Mouse (Mus musculus) midbrain, postnatal 0 days (tissue): Measurements from ENCODE around the gene Adamts10. TPM values are rescaled to one million over a fixed set of nuclear protein-coding genes. Genes with fewer than 3 reads are reported as not detected.

Experiments used
- ATAC-seq: fragments of 200-750 bp; cut with Nextera tagmentation; 2 replicates; pipeline ENCODE4 v1.8.0; 2017; ENCODE audit warnings: moderate number of reproducible peaks, mild to moderate bottlenecking, moderate TSS enrichment, moderate library complexity; ENCODE audit not compliant: low FRiP score
- DNase-seq: peaks from one replicate; pipeline ENCODE4 v3.0.0-alpha.2; 2015; ENCODE audit warnings: low spot score
- H3K27ac ChIP-seq: fragments of 300-500 bp; sonication (generic); 2 replicates; pipeline ENCODE4 v1.5.1; 2014; ENCODE audit warnings: low read depth, mild to moderate bottlenecking, low read length, mixed read lengths
- H3K27me3 ChIP-seq: fragments of 300-500 bp; sonication (generic); 2 replicates; pipeline ENCODE4 v1.6.1; 2014; ENCODE audit warnings: low read length, control low read depth, mixed read lengths; ENCODE audit not compliant: insufficient read depth
- H3K36me3 ChIP-seq: fragments of 300-500 bp; sonication (generic); 2 replicates; pipeline ENCODE4 v1.6.1; 2014; ENCODE audit warnings: low read length, control low read depth, mixed read lengths; ENCODE audit not compliant: insufficient read depth
- H3K4me1 ChIP-seq: fragments of 300-500 bp; sonication (generic); 2 replicates; pipeline ENCODE4 v1.6.1; 2014; ENCODE audit warnings: mild to moderate bottlenecking, control low read depth, antibody characterized with exemption, low read length, mixed read lengths; ENCODE audit not compliant: insufficient read depth
- H3K4me2 ChIP-seq: fragments of 300-500 bp; sonication (generic); 2 replicates; pipeline ENCODE4 v1.6.1; 2014; ENCODE audit warnings: low read depth, mild to moderate bottlenecking, low read length, mixed read lengths; ENCODE audit not compliant: poor library complexity, severe bottlenecking
- H3K4me3 ChIP-seq: fragments of 300-500 bp; sonication (generic); 2 replicates; pipeline ENCODE4 v1.5.1; 2014; ENCODE audit warnings: low read depth, mild to moderate bottlenecking, low read length, moderate library complexity
- H3K9ac ChIP-seq: fragments of 300-500 bp; sonication (generic); replicated peaks from 2 replicates; pipeline ENCODE4 v1.6.1; 2014; ENCODE audit warnings: mild to moderate bottlenecking, low read length, moderate library complexity, mixed read lengths; ENCODE audit not compliant: poor library complexity, severe bottlenecking
- H3K9me3 ChIP-seq: fragments of 300-500 bp; sonication (generic); 2 replicates; pipeline ENCODE4 v1.6.1; 2016; ENCODE audit warnings: low read length, control low read depth
- CTCF ChIP-seq: IDR thresholded peaks from 2 replicates; pipeline ENCODE4 v1.5.1; 2016; ENCODE audit warnings: antibody characterized with exemption, mild to moderate bottlenecking
- WGBS: fragments of 180-500 bp; shearing (Covaris S2); extraction: QIAGEN DNeasy Blood & Tissue Kit; methylation state at CpG from one replicate; pipeline ENCODE4 v1.1.7; 2014; 5-methylcytosine and 5-hydroxymethylcytosine counted together
- polyA plus RNA-seq: library from polyadenylated mRNA; unstranded; fragments of >200 nt; fragmentation: Nextera tagmentation; extraction: Ambion mirVana; gene quantifications from 2 replicates; pipeline ENCODE4 v1.2.1, GENCODE M21; 2015
- total RNA-seq: library from RNA; depleted of rRNA; stranded (reverse); fragments of >200 nt; gene quantifications from 2 replicates; pipeline ENCODE4 v1.2.3, GENCODE M21; 2014; rRNA removed

Gene Adamts10
- total and polyA plus RNA-seq, 2 experiments from 2014 or later, result 36.9 to 56.3 TPM

- Histone ChIP-seq H3K27me3 (no peaks in the 10 kb centered on the region), H3K9ac (no peak overlapping the region), H3K4me3 (no peak overlapping the region), H3K4me1 (no peaks in the 10 kb centered on the region), H3K9me3 (no peaks in the 10 kb centered on the region), H3K27ac (no peak overlapping the region), H3K4me2 (no peak overlapping the region), H3K36me3 (no peaks in the 10 kb centered on the region)
- ATAC-seq, result no peak
- no peak for TF ChIP-seq CTCF
- no peak for DNase-seq
Observed at GRCm38 (mm10) chr17:33597271-33597670, 73.3 kb downstream of the Adamts10 start.

DNA sequence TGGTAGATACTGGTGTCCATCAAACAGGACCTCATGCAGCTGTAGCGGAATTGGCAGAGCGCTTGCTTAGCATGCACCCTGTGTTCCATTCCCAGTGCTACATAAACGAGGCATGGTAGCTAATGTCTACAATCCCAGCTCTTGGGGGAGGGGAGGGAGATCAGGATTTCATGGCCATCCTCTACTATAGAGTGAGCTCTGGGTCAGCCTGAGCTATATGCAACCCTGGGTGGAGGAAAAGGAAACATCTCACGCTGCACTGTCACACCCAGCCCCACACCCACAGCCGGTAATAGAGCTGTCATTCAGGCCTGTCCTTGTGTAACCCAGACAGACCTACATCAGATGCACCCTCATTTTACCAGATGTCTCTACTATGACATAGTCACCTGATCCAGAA is 74.5 kb downstream of the Adamts10 start:
- DNase-seq, result no peak
- H3K36me3 ChIP-seq, result no peaks in the 10 kb centered on the region
- H3K9ac ChIP-seq, result no peak overlapping the region
- no peak for TF ChIP-seq CTCF
- WGBS, result 91% methylated on average over 5 of the region's 5 CpGs
- no peaks in the 10 kb centered on the region for H3K27me3 ChIP-seq
- H3K9me3 ChIP-seq, result no peaks in the 10 kb centered on the region
- no peaks in the 10 kb centered on the region for H3K4me1 ChIP-seq
- no peak overlapping the region for H3K4me3 ChIP-seq
- H3K27ac ChIP-seq, result no peak overlapping the region
- no peak for ATAC-seq
- no peak overlapping the region for H3K4me2 ChIP-seq

DNA sequence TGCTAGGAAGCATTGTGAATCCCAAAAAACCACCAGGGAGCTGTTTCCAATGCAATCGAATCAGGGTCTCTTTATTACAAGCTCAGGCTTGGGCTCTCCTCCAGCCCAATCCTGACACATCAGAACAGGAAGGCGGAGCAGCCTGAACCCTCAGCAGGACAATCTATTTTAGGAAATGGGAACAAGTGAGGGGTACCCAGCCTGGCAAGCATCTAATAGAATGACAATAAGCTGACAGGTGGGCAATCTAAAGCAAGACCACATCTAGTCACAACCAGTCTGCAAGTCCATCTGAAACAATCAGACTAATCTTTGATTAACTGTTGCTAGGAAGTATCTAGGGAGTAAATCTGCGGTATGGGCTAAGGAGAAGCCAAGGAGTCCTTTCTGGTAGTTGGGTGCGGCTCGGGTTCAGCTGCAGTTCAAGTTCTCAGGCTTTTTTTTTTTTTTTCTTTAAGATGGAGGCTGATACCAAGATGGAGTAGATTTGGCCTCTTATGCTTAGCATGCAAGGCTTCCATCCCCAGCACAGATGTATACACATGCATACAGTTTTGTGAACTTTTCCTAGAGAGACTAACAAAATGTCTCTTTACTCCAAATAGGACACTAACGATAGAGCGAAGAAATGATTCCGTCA is 76.0 kb downstream of the Adamts10 start:
- WGBS, result 86% methylated on average over 8 of the region's 8 CpGs
- no peak for ATAC-seq
- H3K9ac ChIP-seq, result no peak overlapping the region
- H3K4me2 ChIP-seq, result no peak overlapping the region
- no peaks in the 10 kb centered on the region for H3K4me1 ChIP-seq
- H3K27me3 ChIP-seq, result no peaks in the 10 kb centered on the region
- no peak for DNase-seq
- no peak for TF ChIP-seq CTCF
- H3K36me3 ChIP-seq, result no peaks in the 10 kb centered on the region
- no peak overlapping the region for H3K27ac ChIP-seq
- no peaks in the 10 kb centered on the region for H3K9me3 ChIP-seq
- H3K4me3 ChIP-seq, result no peak overlapping the region

GRCm38 (mm10) chr17:33600831-33601230 is 76.8 kb downstream of the Adamts10 start:
- DNase-seq (no peak), ATAC-seq (no peak)
- H3K36me3 ChIP-seq, result no peaks in the 10 kb centered on the region
- no peak overlapping the region for H3K9ac ChIP-seq
- no peaks in the 10 kb centered on the region for H3K9me3 ChIP-seq
- no peaks in the 10 kb centered on the region for H3K4me1 ChIP-seq
- H3K4me3 ChIP-seq, result no peak overlapping the region
- H3K4me2 ChIP-seq, result no peak overlapping the region
- H3K27me3 ChIP-seq, result no peaks in the 10 kb centered on the region
- no peak for TF ChIP-seq CTCF
- no peak overlapping the region for H3K27ac ChIP-seq
- WGBS, result 82% methylated on average over 3 of the region's 3 CpGs

DNA sequence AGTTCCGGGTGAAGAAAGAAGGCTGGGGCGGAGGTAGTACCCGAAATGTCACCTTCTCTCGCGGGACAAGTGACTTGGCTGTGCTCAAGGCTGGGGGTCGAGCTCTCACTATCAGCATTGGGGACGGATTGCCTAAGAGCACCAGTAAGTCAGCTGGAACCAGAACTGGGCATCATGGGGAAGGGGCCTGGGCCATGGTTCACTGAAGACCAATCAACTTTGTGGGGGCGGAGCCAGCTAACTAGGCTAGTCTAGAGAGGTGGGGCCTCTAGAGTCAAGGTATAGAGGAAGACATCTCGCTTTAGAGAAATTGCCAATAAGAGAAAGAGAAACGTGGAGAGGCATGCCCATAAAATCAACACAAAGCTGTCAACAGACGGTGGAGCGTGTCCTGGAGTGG is 77.9 kb downstream of the Adamts10 start:
- no peak for ATAC-seq
- H3K36me3 ChIP-seq, result no peaks in the 10 kb centered on the region
- no peak overlapping the region for H3K9ac ChIP-seq
- no peaks in the 10 kb centered on the region for H3K27me3 ChIP-seq
- H3K4me2 ChIP-seq, result no peak overlapping the region
- no peak for TF ChIP-seq CTCF
- H3K4me1 ChIP-seq, result no peaks in the 10 kb centered on the region
- no peak for DNase-seq
- WGBS, result 81% methylated on average over 12 of the region's 12 CpGs
- H3K27ac ChIP-seq, result no peak overlapping the region
- no peaks in the 10 kb centered on the region for H3K9me3 ChIP-seq
- H3K4me3 ChIP-seq, result no peak overlapping the region

Other genes starting within 250 kb of the Adamts10 start
- gene Zfp955b, start 234.7 kb upstream of the Adamts10 start, total RNA-seq, result 17.2 and 21.0 TPM in 2 replicates
- 16.2 and 16.7 TPM in 2 replicates for gene Zfp955b, start 234.7 kb upstream of the Adamts10 start, polyA plus RNA-seq
- 20.9 and 27.2 TPM in 2 replicates for gene Zfp81, start 165.3 kb upstream of the Adamts10 start, total RNA-seq
- gene Zfp81, start 165.3 kb upstream of the Adamts10 start, polyA plus RNA-seq, result 14.6 and 18.1 TPM in 2 replicates
- gene Zfp101, start 129.6 kb upstream of the Adamts10 start, total RNA-seq, result 13.6 and 28.9 TPM in 2 replicates
- 6.8 and 9.0 TPM in 2 replicates for gene Zfp101, start 129.6 kb upstream of the Adamts10 start, polyA plus RNA-seq
- not detected in 2 replicates for gene Actl9, start 91.3 kb upstream of the Adamts10 start, total RNA-seq
- gene Actl9, start 91.3 kb upstream of the Adamts10 start, polyA plus RNA-seq, result not detected in 2 replicates
- 1.3 TPM in 2 replicates for gene Myo1f, start 31.5 kb downstream of the Adamts10 start, total RNA-seq
- gene Myo1f, start 31.5 kb downstream of the Adamts10 start, polyA plus RNA-seq, result 1.2 TPM in 2 replicates
- 43.8 and 58.8 TPM in 2 replicates for gene Zfp414, start 104.9 kb downstream of the Adamts10 start, total RNA-seq
- 89.1 and 96.0 TPM in 2 replicates for gene Zfp414, start 104.9 kb downstream of the Adamts10 start, polyA plus RNA-seq
- not detected in 2 replicates for gene Pram1, start 113.9 kb downstream of the Adamts10 start, total RNA-seq
- gene Pram1, start 113.9 kb downstream of the Adamts10 start, polyA plus RNA-seq, result 0.41 TPM in 1 of 2 replicates, not detected in the other
- 48.7 and 58.1 TPM in 2 replicates for gene Hnrnpm, start 162.7 kb downstream of the Adamts10 start, total RNA-seq
- 113 and 124 TPM in 2 replicates for gene Hnrnpm, start 162.7 kb downstream of the Adamts10 start, polyA plus RNA-seq
- gene March2, start 194.5 kb downstream of the Adamts10 start, total RNA-seq, result 90.1 and 100 TPM in 2 replicates
- gene March2, start 194.5 kb downstream of the Adamts10 start, polyA plus RNA-seq, result 65.2 and 65.9 TPM in 2 replicates
- 120 and 158 TPM in 2 replicates for gene Rab11b, start 236.3 kb downstream of the Adamts10 start, total RNA-seq
- gene Rab11b, start 236.3 kb downstream of the Adamts10 start, polyA plus RNA-seq, result 607 and 619 TPM in 2 replicates